Mouse (Mus musculus): ENCODE results near the gene Zfp809.

Gene Zfp809

GRCm38 (mm10) chr9:22262611-22263010, 37.1 kb downstream of the Zfp809 start:
- no peak for DNase-seq (ENCODE audit: low spot score in 2 of 2)

GRCm38 (mm10) chr9:22268886-22269285, 43.4 kb downstream of the Zfp809 start:
- DNase-seq (ENCODE audit: low spot score in 2 of 2), result no peak

GRCm38 (mm10) chr9:22278733-22279132, 53.2 kb downstream of the Zfp809 start:
- DNase-seq (ENCODE audit: low spot score in 2 of 2), result no peak

Measured in spleen, postnatal 4 days (tissue).